Mouse (Mus musculus): ENCODE data around the gene Gm45753. TPM values are rescaled to one million over a fixed set of nuclear protein-coding genes. Genes with fewer than 3 reads are reported as not detected.

The Gm45753 gene
- total RNA-seq, 2 experiments from 2014 or later: not detected

GRCm38 (mm10) chr8:45281630-45282029 is 26.6 kb downstream of the Gm45753 start:
- DNase-seq: no peak

GRCm38 (mm10) chr8:45277453-45277852 is 30.8 kb downstream of the Gm45753 start:
- intact Hi-C loops (cut with DNase I): no loop called here
- no peak for DNase-seq

More at GRCm38 (mm10) chr8:45281630-45282029, 26.6 kb downstream of the Gm45753 start:
- intact Hi-C loops (cut with DNase I): no loop called here

DNA sequence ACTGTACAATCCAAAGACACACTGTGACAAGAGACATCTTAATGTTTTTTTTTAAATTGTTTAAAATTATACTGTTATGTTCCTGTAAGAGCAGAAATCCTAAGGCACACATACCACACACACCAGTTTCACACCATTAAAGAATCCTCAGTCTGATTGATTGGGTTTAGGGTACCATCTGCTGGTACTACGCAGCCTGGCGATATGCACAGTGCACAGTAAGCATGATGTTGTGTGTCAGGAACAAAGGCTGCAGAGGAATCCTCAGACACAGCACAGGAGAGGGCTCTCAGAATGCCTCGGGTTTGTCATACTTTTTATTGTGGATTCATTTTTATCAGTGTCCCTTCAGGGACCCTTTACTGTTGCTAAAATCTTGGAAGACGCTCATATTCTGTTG is 33.9 kb downstream of the Gm45753 start:
- DNase-seq: no peak

DNA sequence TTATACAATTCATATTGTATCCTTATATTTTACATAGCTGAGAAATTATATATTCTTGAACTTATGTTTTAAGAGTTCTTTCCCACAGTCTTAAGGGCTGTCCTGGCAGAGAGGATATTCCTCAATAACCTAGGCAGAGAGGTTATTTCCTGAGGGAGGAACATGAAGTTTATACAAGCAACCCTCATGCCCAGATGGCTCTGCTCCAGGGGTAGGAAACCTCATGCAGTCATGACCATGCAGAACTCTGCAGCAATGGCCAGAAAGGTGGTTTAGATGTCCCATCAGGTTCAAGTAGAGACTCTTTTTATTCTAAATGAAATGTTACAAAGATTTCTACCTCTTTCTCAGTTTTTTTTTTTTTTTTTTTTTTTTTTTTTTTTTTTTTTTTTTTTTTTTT is 39.2 kb downstream of the Gm45753 start:
- intact Hi-C loops (cut with DNase I): no loop called here
- no peak for DNase-seq

More for the DNA sequence above, 33.9 kb downstream of the Gm45753 start:
- intact Hi-C loops (cut with DNase I): no loop called here

- intact Hi-C loops (cut with DNase I): no loop called here
- DNase-seq: no peak
Observed at GRCm38 (mm10) chr8:45268485-45268884, 39.8 kb downstream of the Gm45753 start.

DNA sequence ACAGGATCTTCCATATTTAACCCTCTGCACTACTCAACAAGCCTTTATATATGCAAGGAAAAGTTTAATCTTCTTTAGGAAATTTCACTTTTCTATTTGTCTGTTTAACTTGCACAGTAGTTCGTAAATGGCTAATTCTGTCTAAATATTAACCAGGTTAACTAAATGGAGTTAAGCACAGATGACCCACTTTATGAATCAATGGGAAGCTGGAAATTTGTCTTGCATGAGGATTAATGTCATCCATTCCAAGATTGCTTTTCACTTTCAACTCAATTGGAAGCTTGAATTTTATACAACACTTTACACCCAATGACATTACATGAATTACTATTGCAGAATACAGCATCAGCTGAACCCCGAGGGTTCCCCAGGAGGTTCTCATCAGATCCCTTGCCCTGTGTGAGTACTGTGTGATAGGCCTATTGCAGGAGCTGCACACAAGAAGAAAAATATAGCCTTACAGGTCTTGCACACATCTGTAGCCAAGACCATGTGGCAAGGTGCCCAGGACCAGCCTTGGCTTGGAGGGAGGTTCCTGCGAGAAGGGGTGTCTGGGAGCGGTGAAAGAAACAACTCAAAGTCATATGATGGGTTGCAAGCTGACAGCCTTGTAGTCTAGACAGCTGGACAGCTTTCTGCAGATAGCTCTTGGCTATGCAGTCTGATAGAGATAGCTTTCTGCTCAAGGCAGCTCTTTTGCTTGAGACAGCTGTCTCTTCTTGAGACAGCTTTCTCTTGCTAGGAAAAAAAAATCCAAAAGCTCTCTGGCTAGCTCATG is 40.5 kb downstream of the Gm45753 start:
- peak; percentile 32 for DNase-seq
- intact Hi-C loops (cut with DNase I): no loop called here

DNA sequence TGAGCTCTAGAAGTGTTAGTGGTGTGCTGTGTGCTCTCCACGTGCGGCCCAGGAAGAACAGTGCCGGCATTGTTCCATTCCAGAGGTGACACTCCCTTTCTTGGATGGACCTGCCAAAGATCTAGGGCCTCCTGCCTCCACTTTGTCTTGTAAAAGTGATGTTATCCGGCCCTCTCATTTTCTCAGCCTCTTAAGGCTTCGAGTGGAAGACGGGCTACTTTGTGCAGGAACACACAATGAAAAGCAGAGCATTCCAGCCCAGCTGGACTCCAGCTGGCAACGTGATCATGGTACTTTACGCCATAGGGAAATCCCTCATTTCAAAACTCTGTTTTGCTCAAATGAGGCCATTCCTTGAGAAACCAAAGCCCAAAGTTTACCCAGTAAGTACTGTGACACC is 41.3 kb downstream of the Gm45753 start:
- no peak for DNase-seq
- intact Hi-C loops (cut with DNase I): no loop called here

- DNase-seq: no peak
- intact Hi-C loops (cut with DNase I): no loop called here
Observed at GRCm38 (mm10) chr8:45264918-45265317, 43.3 kb downstream of the Gm45753 start.

DNA sequence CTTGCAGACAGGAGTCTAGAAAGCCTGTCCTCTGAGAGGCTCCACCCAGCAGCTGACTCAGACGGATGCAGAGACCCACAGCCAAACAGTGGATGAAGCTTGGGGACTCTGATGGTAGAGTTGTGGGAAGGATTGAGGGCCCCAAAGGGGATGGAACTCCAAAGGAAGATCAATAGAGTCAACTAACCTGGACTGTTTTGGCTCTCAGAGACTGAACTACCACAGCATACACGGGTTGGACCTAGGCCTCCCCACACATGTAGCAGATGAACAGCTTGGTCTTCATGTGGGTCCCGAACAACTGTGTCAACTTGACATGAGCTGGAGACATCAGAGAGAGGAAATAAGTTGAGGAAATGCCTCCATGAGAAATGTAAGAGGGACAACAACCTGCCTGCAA is 45.4 kb downstream of the Gm45753 start:
- intact Hi-C loops (cut with DNase I): no loop called here
- no peak for DNase-seq

DNA sequence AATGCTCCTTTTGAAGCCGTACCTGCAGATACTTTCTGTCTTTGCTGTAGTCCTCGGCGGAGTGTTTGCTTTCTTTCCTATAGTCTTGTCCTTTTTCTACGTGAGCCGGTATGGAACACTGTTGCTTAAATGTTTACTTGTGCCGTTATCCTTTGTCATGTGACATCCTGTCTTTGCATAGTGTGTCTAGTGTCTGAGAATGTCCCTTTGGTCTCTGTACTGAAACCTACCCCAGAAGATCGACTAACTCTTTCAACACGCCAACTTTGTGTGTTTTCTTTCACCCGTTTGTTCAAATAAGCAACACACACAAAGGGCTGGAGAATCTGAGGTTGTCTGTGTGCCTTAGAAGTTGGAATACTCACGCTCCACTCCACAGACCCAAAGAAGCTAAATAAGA is 46.3 kb downstream of the Gm45753 start, which contains the start of gene F11:
Gene F11 (minus strand): TSS at position 112 of the 400 bp plus-strand sequence.
- intact Hi-C loops (cut with DNase I): no loop called here

GRCm38 (mm10) chr8:45258421-45258820 is 49.8 kb downstream of the Gm45753 start:
- no peak for DNase-seq
- intact Hi-C loops (cut with DNase I): no loop called here

More for the DNA sequence above, 46.3 kb downstream of the Gm45753 start, which contains the start of gene F11:
- DNase-seq: no peak

GRCm38 (mm10) chr8:45255040-45255439 is 53.2 kb downstream of the Gm45753 start:
- intact Hi-C loops (cut with DNase I): no loop called here
- DNase-seq: no peak

- intact Hi-C loops (cut with DNase I): no loop called here
- no peak for DNase-seq
Observed at GRCm38 (mm10) chr8:45254194-45254842, 53.9 kb downstream of the Gm45753 start.

DNA sequence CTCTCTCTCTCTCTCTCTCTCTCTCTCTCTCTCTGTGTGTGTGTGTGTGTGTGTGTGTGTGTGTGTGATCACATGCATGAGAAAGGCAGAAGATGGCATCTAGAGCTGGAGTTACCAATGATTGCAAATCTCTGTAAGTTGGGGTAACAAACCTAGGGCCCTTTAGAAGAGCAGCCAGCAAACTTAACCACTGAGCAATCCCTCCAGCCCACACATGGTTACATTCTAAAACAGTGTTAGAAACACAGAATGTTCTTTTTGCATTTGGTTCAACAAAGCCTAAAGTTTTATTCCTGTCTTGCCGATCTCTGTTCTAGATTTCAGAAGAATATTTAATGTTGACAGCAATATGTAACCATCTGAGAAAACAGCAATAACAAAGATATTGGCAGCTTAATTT is 54.7 kb downstream of the Gm45753 start:
- intact Hi-C loops (cut with DNase I): no loop called here
- no peak for DNase-seq

GRCm38 (mm10) chr8:45253111-45253510 is 55.2 kb downstream of the Gm45753 start:
- intact Hi-C loops (cut with DNase I): no loop called here
- no peak for DNase-seq

DNA sequence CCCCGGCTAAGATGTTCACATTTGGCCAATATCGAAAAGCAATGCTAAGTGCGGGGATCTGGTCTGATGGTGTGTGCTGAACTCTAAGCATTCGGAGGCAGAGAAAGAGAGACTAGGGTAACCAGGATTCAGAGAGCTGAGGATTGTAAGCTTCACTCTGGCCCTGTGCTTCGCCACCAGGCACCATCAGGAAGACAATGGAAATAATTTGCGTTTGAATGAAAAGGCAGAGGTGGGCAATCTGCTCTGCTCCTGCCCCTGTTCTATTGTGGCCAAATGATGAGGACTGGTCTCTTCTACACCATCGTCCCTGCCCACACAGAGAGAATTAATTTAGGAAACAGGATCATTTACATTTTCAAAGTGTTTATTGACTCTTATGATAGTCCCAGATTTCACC is 62.0 kb downstream of the Gm45753 start:
- DNase-seq: no peak
- intact Hi-C loops (cut with DNase I): no loop called here

- intact Hi-C loops (cut with DNase I): loop anchor here (5.0 kb wide), 1 partner anchor 187 kb away; no protein-coding TSS in a partner anchor
- no peak for DNase-seq
Observed at GRCm38 (mm10) chr8:45239363-45239762, 68.9 kb downstream of the Gm45753 start.

- no peak for DNase-seq
- intact Hi-C loops (cut with DNase I): loop anchor here (1.0 to 5.0 kb wide), 2 partner anchors 170 to 186 kb away; no protein-coding TSS in a partner anchor
Observed at GRCm38 (mm10) chr8:45238282-45238681, 70.0 kb downstream of the Gm45753 start.

- peak; percentile 35 to 43 for DNase-seq
- intact Hi-C loops (cut with DNase I): loop anchor here (5.0 kb wide), 1 partner anchor 184 kb away; no protein-coding TSS in a partner anchor
Observed at GRCm38 (mm10) chr8:45236164-45236912, 71.9 kb downstream of the Gm45753 start.

GRCm38 (mm10) chr8:45235228-45235627 is 73.0 kb downstream of the Gm45753 start:
- intact Hi-C loops (cut with DNase I): loop anchor here (5.0 kb wide), 1 partner anchor 183 kb away; no protein-coding TSS in a partner anchor
- no peak for DNase-seq

DNA sequence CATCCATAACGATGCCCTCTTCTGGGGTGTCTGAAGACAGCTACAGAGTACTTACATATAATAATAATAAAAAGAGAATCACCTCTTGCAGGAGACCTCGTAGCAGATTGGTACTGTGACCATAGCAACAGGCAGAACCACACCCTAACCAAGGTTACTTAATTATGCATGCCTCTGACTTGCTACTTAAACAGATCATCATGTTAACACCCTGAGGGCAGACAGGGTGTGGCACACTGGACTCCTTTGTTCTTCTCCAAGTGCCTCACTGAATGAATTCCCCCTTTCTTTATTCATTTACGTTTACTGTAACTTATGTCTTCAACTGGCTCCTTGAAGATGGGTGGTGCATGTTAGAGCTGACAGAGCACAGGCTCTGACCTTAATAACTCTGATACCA is 75.0 kb downstream of the Gm45753 start:
- intact Hi-C loops (cut with DNase I): no loop called here

More for the DNA sequence above, 75.0 kb downstream of the Gm45753 start:
- no peak for DNase-seq

All from heart, postnatal 36 days (tissue).